Mouse (Mus musculus): ENCODE data around the gene Nrip2. TPM values are rescaled to one million over a fixed set of nuclear protein-coding genes. Genes with fewer than 3 reads are reported as not detected.

Gene Nrip2
- total RNA-seq, 2 experiments from 2014 or later: 7.8 to 8.0 TPM

Other genes with a start within 250 kb of the Nrip2 start
- 1 to 10 TPM in 1 of 2 experiments, under 1 TPM in 1; 0.82 to 1.6 TPM for gene Tead4, start 98.5 kb upstream of the Nrip2 start, total RNA-seq (2021)
- 10 to 100 TPM; 17.6 to 18.4 TPM for gene Tulp3, start 43.4 kb upstream of the Nrip2 start, total RNA-seq (2021)
- gene Rhno1, start 36.4 kb upstream of the Nrip2 start, total RNA-seq (2021): 10 to 100 TPM; 16.3 to 18.2 TPM
- gene Foxm1, start 36.3 kb upstream of the Nrip2 start, total RNA-seq (2021): 1 to 10 TPM; 2.0 to 2.1 TPM
- under 1 TPM in 1 of 2 experiments, not detected in 1; 0.63 TPM for gene Tex52, start 23.8 kb upstream of the Nrip2 start, total RNA-seq (2021)
- not detected for gene Gm44596, start 23.8 kb upstream of the Nrip2 start, total RNA-seq (2021)
- 10 to 100 TPM; 17.5 to 24.4 TPM for gene Itfg2, start 25.6 kb downstream of the Nrip2 start, total RNA-seq (2021)
- 100 to 1,000 TPM; 112 TPM for gene Fkbp4, start 39.4 kb downstream of the Nrip2 start, total RNA-seq (2021)
- gene Pzp, start 127.4 kb downstream of the Nrip2 start, total RNA-seq (2021): under 1 TPM in 1 of 2 experiments, not detected in 1; 0.09 TPM
- 10 to 100 TPM; 15.3 to 19.5 TPM for gene A2ml1, start 182.3 kb downstream of the Nrip2 start, total RNA-seq (2021)
- not detected for gene Klrb1a, start 224.2 kb downstream of the Nrip2 start, total RNA-seq (2021)